Mouse (Mus musculus): Measurements from ENCODE around the gene Lbhd1. TPM values are rescaled to one million over a fixed set of nuclear protein-coding genes. Genes with fewer than 3 reads are reported as not detected.

Lbhd1 gene
- polyA plus RNA-seq, 1 experiment from 2014 or later, result 70.8 TPM

DNA sequence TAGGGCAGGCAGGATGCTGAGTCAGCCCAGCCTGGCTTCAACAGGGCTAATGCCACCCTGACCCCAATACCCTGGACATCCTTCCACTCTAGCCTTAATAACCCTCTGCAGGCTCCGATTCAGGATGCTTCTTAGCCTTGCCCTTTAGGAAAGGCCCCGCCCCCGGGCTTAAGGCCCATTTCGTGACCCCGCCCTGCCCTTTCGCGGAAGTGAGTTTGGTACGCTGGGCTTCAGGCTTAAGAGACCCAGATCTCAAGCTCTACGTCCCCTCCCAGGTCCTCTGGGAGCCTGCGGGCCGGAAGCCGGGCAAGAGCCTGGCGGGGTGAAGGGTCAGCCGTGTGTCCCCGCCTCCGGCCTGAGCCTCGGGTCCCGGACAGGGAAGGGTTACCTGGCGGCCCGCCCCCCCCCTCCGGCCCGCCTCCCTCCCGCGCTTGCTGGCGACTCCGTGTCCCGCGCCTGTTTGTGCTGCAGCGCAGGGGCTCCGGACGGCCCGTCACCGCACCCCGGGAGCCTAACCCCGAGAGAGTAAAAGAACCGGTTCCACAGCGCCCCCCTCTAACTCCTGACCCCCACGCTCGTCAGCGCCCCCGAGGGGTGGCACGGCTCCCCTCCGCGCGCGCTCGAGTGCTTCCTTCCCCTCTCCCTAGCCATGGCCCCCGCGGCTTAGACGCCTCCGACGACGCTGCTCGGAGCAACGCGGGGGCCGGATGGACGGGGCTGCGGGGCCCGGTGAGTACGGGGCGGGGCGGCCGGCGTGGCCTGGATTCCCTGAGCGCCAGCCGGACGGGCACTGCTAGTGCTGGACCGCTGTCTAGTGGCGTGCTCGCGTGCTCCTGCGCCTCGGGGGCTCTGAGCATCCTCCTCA is 45.9 kb downstream of the Lbhd1 start, which contains the start of the genes Rom1 and Eml3:
Rom1 (minus strand) TSS at position 133 of the 865 bp plus-strand sequence.
Eml3 (plus strand) TSS at position 329 of the 865 bp plus-strand sequence.
- TF ChIP-seq CTCF (IDR thresholded peaks at IDR 0.05; ENCODE audit: low read depth), result peak; percentile 44
- Histone ChIP-seq H3K27ac (peak within 1 kb of the TSS; percentile 95), H3K4me1 (replicated peaks; ENCODE audit: insufficient read depth, low read length) (peaks cover 5% of the 10 kb centered on the region; the same call in 1 of the 2 replicates), H3K27me3 (ENCODE audit: insufficient read depth, low read length) (no peaks in the 10 kb centered on the region), H3K4me3 (replicated peaks; ENCODE audit: low read depth, low read length) (peak within 1 kb of the TSS; percentile 89), H3K9me3 (replicated peaks; ENCODE audit: low read length) (no peaks in the 10 kb centered on the region), H3K36me3 (ENCODE audit: insufficient read depth, low read length) (peaks cover 23% of the 10 kb centered on the region), H3K4me2 (ENCODE audit: low read length) (peak within 1 kb of the TSS; percentile 84), H3K9ac (ENCODE audit: low read depth, low read length) (peak within 1 kb of the TSS; percentile 86)
- under 1% methylated on average over 67 of the region's 74 CpGs for WGBS
- peak; percentile 89 for DNase-seq (ENCODE audit: low spot score)
- peak; percentile 81 for ATAC-seq (replicated peaks; ENCODE audit: low FRiP score, low read depth)

DNA sequence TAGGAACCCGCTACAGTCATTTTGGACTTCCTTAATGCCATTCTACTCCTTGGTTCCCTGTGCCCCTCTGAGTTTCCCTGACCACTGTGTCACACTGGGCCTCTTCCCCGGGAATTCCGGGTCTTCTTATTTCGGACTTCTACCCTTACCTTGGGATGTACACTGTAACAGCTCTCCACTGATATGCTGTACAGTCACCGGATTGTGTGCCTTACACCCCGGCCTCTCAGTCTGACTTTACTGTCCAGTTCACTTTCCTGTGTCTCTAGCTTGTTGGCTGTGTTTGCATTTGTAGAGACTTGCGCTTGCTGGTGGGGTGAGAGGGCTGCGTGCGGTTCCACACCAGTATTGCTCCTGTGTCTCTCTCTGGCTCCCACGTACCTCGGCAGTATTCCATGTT is 46.6 kb downstream of the Lbhd1 start:
- Histone ChIP-seq H3K36me3 (ENCODE audit: insufficient read depth, low read length) (peaks cover 25% of the 10 kb centered on the region), H3K27ac (peak overlapping the region; percentile 95), H3K4me1 (replicated peaks; ENCODE audit: insufficient read depth, low read length) (peaks cover 5% of the 10 kb centered on the region; the same call in 1 of the 2 replicates), H3K9me3 (replicated peaks; ENCODE audit: low read length) (no peaks in the 10 kb centered on the region), H3K4me3 (replicated peaks; ENCODE audit: low read depth, low read length) (peak overlapping the region; percentile 89), H3K27me3 (ENCODE audit: insufficient read depth, low read length) (no peaks in the 10 kb centered on the region), H3K9ac (ENCODE audit: low read depth, low read length) (peak overlapping the region; percentile 86), H3K4me2 (ENCODE audit: low read length) (peak overlapping the region; percentile 84)
- 4% methylated on average over 11 of the region's 11 CpGs for WGBS
- no peak for DNase-seq (ENCODE audit: low spot score)
- no peak for TF ChIP-seq CTCF (IDR thresholded peaks at IDR 0.05; ENCODE audit: low read depth)
- ATAC-seq (replicated peaks; ENCODE audit: low FRiP score, low read depth), result peak; percentile 29

DNA sequence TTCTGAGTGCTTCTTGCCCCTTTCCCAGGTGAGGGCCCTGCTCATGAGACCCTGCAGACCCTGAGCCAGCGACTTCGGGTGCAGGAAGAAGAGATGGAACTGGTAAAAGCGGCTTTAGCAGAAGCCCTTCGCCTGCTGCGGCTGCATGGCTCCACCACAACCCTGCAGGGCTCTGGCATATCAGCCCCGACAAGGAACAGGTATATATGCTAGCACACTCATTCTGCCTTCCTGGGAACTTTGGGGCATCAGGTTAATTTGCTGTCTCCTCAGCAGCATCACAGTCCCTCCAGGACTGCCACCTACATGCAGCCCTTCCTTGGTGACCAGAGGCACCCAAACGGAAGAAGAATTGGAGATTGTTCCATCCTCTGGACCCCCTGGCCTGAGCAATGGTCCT is 47.2 kb downstream of the Lbhd1 start:
- Histone ChIP-seq H3K9ac (ENCODE audit: low read depth, low read length) (peak overlapping the region; percentile 86), H3K36me3 (ENCODE audit: insufficient read depth, low read length) (peaks cover 25% of the 10 kb centered on the region), H3K9me3 (replicated peaks; ENCODE audit: low read length) (no peaks in the 10 kb centered on the region), H3K4me3 (replicated peaks; ENCODE audit: low read depth, low read length) (peak overlapping the region; percentile 89), H3K27me3 (ENCODE audit: insufficient read depth, low read length) (no peaks in the 10 kb centered on the region), H3K4me1 (replicated peaks; ENCODE audit: insufficient read depth, low read length) (peaks cover 5% of the 10 kb centered on the region; the same call in 1 of the 2 replicates), H3K4me2 (ENCODE audit: low read length) (peak overlapping the region; percentile 84), H3K27ac (no peak overlapping the region)
- no peak for TF ChIP-seq CTCF (IDR thresholded peaks at IDR 0.05; ENCODE audit: low read depth)
- 84% methylated on average over 7 of the region's 7 CpGs for WGBS
- ATAC-seq (replicated peaks; ENCODE audit: low FRiP score, low read depth) (no peak), DNase-seq (ENCODE audit: low spot score) (no peak)

DNA sequence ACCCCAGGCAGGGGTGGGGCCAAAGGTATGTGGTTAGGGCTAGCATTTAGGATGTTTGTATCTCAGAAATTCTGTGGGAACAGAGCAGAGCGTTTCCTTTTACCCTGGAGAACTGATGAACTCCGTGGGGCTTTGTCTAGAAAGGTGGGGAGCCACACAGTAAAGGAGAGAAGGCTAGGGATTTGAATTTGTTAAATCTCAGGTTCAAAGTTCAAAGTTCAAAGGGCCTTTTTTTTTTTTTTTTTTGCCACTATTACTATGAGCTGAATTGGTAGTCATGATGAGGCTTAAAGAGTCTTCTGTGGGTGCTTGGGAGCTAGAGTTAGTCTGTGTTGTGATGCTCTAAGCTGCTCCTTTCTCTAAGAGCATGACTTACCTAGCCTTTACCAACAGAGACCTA is 53.2 kb downstream of the Lbhd1 start:
- no peak for TF ChIP-seq CTCF (IDR thresholded peaks at IDR 0.05; ENCODE audit: low read depth)
- H3K4me2 ChIP-seq (ENCODE audit: low read length), result no peak overlapping the region
- H3K36me3 ChIP-seq (ENCODE audit: insufficient read depth, low read length), result peaks cover 35% of the 10 kb centered on the region
- no peak for ATAC-seq (replicated peaks; ENCODE audit: low FRiP score, low read depth)
- H3K27ac ChIP-seq, result no peak overlapping the region
- no peak overlapping the region for H3K9ac ChIP-seq (ENCODE audit: low read depth, low read length)
- no peaks in the 10 kb centered on the region; the same call in 1 of the 2 replicates for H3K4me1 ChIP-seq (replicated peaks; ENCODE audit: insufficient read depth, low read length)
- DNase-seq (ENCODE audit: low spot score), result no peak
- no peak overlapping the region for H3K4me3 ChIP-seq (replicated peaks; ENCODE audit: low read depth, low read length)
- no peaks in the 10 kb centered on the region for H3K9me3 ChIP-seq (replicated peaks; ENCODE audit: low read length)
- WGBS, result 88% methylated on average over 2 of the region's 2 CpGs
- no peaks in the 10 kb centered on the region for H3K27me3 ChIP-seq (ENCODE audit: insufficient read depth, low read length)

DNA sequence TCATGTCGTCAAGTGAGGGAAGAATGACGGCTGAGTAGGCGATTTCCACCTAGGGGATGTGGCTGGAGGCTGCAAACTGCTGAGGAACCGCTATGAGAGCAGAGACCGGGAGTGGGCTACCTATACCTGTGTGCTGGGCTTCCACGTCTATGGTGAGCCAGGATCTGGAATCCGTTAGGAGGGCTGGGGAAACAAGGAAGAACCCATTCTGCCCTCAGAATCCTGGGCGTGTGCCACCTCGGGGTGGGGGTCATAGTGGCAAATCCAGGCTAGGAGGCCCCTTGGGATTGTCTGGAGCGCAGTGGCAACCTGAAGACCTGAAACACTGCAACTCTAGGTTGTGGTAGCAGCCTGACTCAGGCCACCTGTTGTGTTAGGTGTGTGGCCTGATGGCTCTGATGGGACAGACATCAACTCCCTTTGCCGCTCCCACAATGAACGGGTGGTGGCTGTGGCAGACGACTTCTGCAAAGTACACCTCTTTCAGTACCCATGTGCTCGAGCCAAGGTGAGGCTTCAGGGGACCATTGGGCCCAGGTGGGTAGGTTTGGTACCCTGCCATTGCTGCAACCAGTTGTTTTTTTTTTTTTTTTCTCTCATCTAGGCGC is 57.1 kb downstream of the Lbhd1 start:
- DNase-seq (ENCODE audit: low spot score) (no peak), ATAC-seq (replicated peaks; ENCODE audit: low FRiP score, low read depth) (no peak)
- Histone ChIP-seq H3K4me1 (replicated peaks; ENCODE audit: insufficient read depth, low read length) (peaks cover 9% of the 10 kb centered on the region; the same call in 1 of the 2 replicates), H3K9me3 (replicated peaks; ENCODE audit: low read length) (no peaks in the 10 kb centered on the region), H3K36me3 (ENCODE audit: insufficient read depth, low read length) (peaks cover 31% of the 10 kb centered on the region), H3K27me3 (ENCODE audit: insufficient read depth, low read length) (no peaks in the 10 kb centered on the region), H3K4me3 (replicated peaks; ENCODE audit: low read depth, low read length) (no peak overlapping the region), H3K27ac (no peak overlapping the region), H3K9ac (ENCODE audit: low read depth, low read length) (peak overlapping the region; percentile 99; the same call in 1 of the 2 replicates), H3K4me2 (ENCODE audit: low read length) (no peak overlapping the region)
- no peak for TF ChIP-seq CTCF (IDR thresholded peaks at IDR 0.05; ENCODE audit: low read depth)
- WGBS, result 78% methylated on average over 15 of the region's 15 CpGs

DNA sequence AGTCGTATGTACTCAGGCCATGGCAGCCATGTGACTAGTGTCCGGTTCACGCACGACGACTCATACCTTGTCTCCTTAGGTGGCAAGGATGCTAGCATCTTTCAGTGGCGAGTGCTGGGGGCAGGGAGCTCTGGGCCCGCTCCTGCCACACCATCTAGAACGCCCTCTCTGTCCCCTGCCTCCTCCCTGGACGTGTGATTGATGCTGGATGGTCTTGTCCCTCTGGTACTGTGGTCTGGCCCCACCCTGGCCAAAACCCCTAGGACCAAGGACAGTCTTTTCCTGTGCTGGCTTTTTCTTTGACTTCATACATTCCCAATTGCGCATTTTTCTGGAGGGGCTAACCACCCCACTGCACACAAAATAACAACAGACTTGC is 57.6 kb downstream of the Lbhd1 start:
- Histone ChIP-seq H3K9ac (ENCODE audit: low read depth, low read length) (peak overlapping the region; percentile 99), H3K27me3 (ENCODE audit: insufficient read depth, low read length) (no peaks in the 10 kb centered on the region), H3K4me3 (replicated peaks; ENCODE audit: low read depth, low read length) (peak overlapping the region; percentile 96), H3K4me1 (replicated peaks; ENCODE audit: insufficient read depth, low read length) (peaks cover 9% of the 10 kb centered on the region; the same call in 1 of the 2 replicates), H3K9me3 (replicated peaks; ENCODE audit: low read length) (no peaks in the 10 kb centered on the region), H3K36me3 (ENCODE audit: insufficient read depth, low read length) (peaks cover 36% of the 10 kb centered on the region), H3K4me2 (ENCODE audit: low read length) (peak overlapping the region; percentile 80), H3K27ac (peak overlapping the region; percentile 99)
- ATAC-seq (replicated peaks; ENCODE audit: low FRiP score, low read depth) (no peak), DNase-seq (ENCODE audit: low spot score) (no peak)
- TF ChIP-seq CTCF (IDR thresholded peaks at IDR 0.05; ENCODE audit: low read depth), result no peak
- 26% methylated on average over 10 of the region's 10 CpGs for WGBS

Measured in kidney, postnatal 0 days (tissue).